Mouse (Mus musculus): ENCODE results near the gene Insl5. TPM values are rescaled to one million over a fixed set of nuclear protein-coding genes. Genes with fewer than 3 reads are reported as not detected.
A peak's percentile ranks its signal among the peaks of the same experiment; 100 is the strongest.

Gene Insl5
- total and polyA plus RNA-seq, 3 experiments, result not detected

DNA sequence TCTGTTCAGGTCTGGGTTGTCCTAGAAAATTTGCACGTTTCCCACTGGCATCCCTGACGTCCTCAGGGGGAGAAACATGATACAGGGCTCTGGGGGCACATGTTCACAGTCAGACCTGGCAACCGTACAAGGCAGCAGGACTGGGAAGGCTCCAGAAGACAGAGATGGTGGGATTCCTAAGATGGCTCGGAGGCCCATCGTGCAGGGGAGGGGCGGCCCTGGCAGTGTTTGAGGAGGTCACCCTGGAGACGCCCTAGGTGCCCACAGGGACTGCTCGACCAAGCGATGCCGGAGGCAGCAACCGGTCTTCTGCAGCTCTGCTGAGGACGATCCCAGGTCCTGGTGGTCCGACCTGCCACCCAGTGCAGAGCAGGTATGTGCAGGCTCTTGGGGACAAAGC, 48.2 kb downstream of the Insl5 start, which contains the start of gene Tctex1d1:
Gene Tctex1d1 (plus strand): TSS at position 167 of the 400 bp plus-strand sequence.
- Histone ChIP-seq H3K9ac (ENCODE audit: low read depth, low read length) (no peak within 1 kb of the TSS), H3K79me2 (replicated peaks; ENCODE audit: control insufficient read depth, insufficient read depth, low read length) (no peaks in the 10 kb centered on the region), H3K27ac (no peak within 1 kb of the TSS), H3K4me1 (ENCODE audit: control insufficient read depth, insufficient read depth, low read length) (no peaks in the 10 kb centered on the region), H3K36me3 (ENCODE audit: control insufficient read depth, insufficient read depth, low read length) (no peaks in the 10 kb centered on the region), H3K27me3 (ENCODE audit: control insufficient read depth, insufficient read depth, low read length) (0 out of 2 replicates have a peak, but pooled peaks cover 1% of the 10 kb centered on the region), H3K4me3 (no peak within 1 kb of the TSS)
- TF ChIP-seq CTCF (IDR thresholded peaks at IDR 0.05), result no peak
- no peak for TF ChIP-seq POLR2A (IDR thresholded peaks at IDR 0.05; ENCODE audit: insufficient read depth, low read depth, low read length)
- no peak for TF ChIP-seq EP300 (IDR thresholded peaks at IDR 0.05; ENCODE audit: insufficient read depth, low read depth, low read length)
- 3% methylated on average over 13 of the region's 13 CpGs for WGBS
- intact Hi-C loops (cut with DNase I), result no loop called here
- peak; percentile 3 to 23 for DNase-seq

DNA sequence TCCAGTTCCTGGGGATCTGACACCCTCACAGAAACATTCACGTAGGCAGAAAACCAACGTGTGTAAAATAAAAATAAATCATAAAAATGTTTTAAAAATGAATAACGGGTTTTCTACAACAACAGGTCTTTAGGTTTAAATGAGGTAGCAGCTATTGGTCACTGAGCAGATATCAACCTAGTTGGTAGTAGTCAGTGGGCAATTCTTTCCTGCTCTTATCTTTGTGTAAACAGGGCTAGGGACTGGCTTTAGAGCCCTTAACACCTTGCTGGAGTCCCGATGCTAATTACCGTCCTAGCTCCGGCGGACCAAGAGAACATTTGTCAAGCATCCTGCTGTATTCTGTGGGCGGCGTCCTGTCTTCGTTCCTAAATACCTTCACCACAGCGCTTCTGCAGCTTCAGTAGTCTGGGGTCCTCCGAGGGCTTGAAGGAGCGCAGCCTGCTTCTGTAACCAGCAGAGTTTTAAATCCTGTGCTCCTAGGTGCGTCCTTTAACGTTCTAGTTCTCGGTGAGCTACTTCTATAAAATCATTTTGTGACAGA, 48.8 kb downstream of the Insl5 start:
- DNase-seq, result no peak
- intact Hi-C loops (cut with DNase I), result no loop called here
- Histone ChIP-seq H3K79me2 (replicated peaks; ENCODE audit: control insufficient read depth, insufficient read depth, low read length) (no peaks in the 10 kb centered on the region), H3K4me3 (no peak overlapping the region), H3K27me3 (ENCODE audit: control insufficient read depth, insufficient read depth, low read length) (0 out of 2 replicates have a peak, but pooled peaks cover 1% of the 10 kb centered on the region), H3K9ac (ENCODE audit: low read depth, low read length) (no peak overlapping the region), H3K27ac (no peak overlapping the region), H3K4me1 (ENCODE audit: control insufficient read depth, insufficient read depth, low read length) (no peaks in the 10 kb centered on the region), H3K36me3 (ENCODE audit: control insufficient read depth, insufficient read depth, low read length) (no peaks in the 10 kb centered on the region)
- no peak for TF ChIP-seq EP300 (IDR thresholded peaks at IDR 0.05; ENCODE audit: insufficient read depth, low read depth, low read length)
- TF ChIP-seq CTCF (IDR thresholded peaks at IDR 0.05), result no peak
- TF ChIP-seq POLR2A (IDR thresholded peaks at IDR 0.05; ENCODE audit: insufficient read depth, low read depth, low read length), result no peak
- 18% methylated on average over 16 of the region's 16 CpGs for WGBS

DNA sequence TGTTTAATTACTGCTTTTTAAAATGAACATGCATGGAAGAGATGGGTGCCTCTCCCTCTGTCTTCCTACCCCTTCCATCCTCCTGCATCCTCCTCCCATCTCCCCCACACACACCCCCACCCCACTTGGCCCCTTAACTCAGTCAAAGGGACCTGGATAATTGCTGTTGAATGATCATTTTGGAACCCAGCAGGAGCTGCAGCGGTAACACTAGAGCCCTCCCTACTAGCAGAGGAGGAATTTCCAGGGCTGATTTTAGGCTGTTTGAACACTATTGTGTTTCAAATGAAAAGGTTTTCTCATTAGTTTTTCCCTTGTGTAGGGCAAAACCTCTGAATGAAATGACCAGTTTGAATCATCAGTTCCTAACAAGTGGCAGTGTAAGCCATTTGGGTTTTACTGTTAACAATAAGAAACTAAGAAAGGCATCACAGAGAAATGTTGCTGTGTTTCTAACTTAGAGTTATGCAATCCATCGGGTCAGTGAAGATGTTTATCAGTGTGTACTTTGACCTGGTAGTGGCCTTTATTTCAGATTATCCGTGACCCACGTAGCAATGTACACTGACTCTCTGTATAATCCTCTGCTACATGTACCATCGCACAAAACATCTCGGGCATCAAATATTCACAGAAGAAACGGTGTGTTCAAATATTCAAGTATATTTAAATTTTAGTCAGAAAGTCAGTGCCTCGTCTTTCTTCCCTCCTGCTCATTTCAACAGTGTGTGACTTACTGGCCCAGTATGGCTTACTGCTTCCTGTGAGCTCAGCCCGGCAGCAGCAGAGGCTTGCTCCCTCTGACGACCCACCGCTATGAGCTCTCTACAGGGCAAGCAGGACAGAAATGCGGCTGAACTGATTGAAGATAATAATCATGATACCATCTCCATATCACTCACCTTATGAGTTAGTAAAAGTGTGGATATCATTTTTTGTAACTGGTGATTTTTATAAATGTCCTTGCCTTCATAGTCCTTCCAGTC, 50.1 kb downstream of the Insl5 start:
- DNase-seq, result no peak
- no peak for TF ChIP-seq POLR2A (IDR thresholded peaks at IDR 0.05; ENCODE audit: insufficient read depth, low read depth, low read length)
- TF ChIP-seq EP300 (IDR thresholded peaks at IDR 0.05; ENCODE audit: insufficient read depth, low read depth, low read length), result no peak
- no peak for TF ChIP-seq CTCF (IDR thresholded peaks at IDR 0.05)
- Histone ChIP-seq H3K27ac (no peak overlapping the region), H3K36me3 (ENCODE audit: control insufficient read depth, insufficient read depth, low read length) (no peaks in the 10 kb centered on the region), H3K79me2 (replicated peaks; ENCODE audit: control insufficient read depth, insufficient read depth, low read length) (no peaks in the 10 kb centered on the region), H3K27me3 (ENCODE audit: control insufficient read depth, insufficient read depth, low read length) (0 out of 2 replicates have a peak, but pooled peaks cover 1% of the 10 kb centered on the region), H3K9ac (ENCODE audit: low read depth, low read length) (no peak overlapping the region), H3K4me1 (ENCODE audit: control insufficient read depth, insufficient read depth, low read length) (no peaks in the 10 kb centered on the region), H3K4me3 (no peak overlapping the region)
- 72% methylated on average over 12 of the region's 12 CpGs for WGBS
- intact Hi-C loops (cut with DNase I), result no loop called here

DNA sequence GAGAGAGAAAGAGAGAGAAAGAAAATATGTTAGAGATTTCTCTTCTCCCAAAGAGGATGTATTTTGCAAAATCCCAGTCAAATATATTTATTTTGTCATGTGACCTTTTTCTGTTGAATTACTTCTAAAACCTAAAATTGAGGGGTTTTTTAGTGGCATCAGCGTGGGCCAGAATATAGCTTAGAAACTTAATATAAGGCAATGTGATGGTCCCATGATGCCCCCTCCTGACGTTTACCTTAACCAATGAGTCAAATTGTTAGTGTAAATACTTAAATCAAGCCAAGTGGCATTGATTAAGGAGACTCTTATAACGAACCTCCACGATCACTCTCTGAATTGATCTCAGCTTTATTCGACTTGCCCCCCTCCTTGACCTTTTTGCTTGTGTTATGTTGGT, 52.5 kb downstream of the Insl5 start:
- Histone ChIP-seq H3K4me1 (ENCODE audit: control insufficient read depth, insufficient read depth, low read length) (no peaks in the 10 kb centered on the region), H3K27ac (no peak overlapping the region), H3K36me3 (ENCODE audit: control insufficient read depth, insufficient read depth, low read length) (no peaks in the 10 kb centered on the region), H3K9ac (ENCODE audit: low read depth, low read length) (no peak overlapping the region), H3K4me3 (no peak overlapping the region), H3K27me3 (ENCODE audit: control insufficient read depth, insufficient read depth, low read length) (0 out of 2 replicates have a peak, but pooled peaks cover 1% of the 10 kb centered on the region), H3K79me2 (replicated peaks; ENCODE audit: control insufficient read depth, insufficient read depth, low read length) (no peaks in the 10 kb centered on the region)
- WGBS, result 67% methylated on average over 5 of the region's 5 CpGs
- TF ChIP-seq POLR2A (IDR thresholded peaks at IDR 0.05; ENCODE audit: insufficient read depth, low read depth, low read length) (no peak), EP300 (IDR thresholded peaks at IDR 0.05; ENCODE audit: insufficient read depth, low read depth, low read length) (no peak)
- intact Hi-C loops (cut with DNase I), result no loop called here
- no peak for DNase-seq

DNA sequence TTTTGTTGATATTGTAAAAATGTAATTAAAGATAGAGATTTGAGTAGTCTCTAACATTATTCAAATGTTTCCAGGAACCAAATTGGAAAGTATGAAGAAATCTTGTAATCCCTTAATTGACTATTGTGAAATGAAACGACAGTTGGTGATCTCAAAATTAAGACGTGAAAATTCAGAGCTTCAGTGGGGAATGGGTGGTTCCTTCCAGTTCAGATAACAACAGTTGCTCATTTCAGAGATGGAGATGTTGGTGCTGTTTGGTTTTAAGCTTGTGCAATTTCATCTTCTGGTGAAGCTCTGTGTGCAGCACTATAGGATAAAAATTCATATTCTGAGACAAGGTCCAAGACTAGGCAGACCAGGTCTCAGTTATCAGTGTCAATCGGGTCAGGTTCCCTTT, 54.6 kb downstream of the Insl5 start:
- Histone ChIP-seq H3K79me2 (replicated peaks; ENCODE audit: control insufficient read depth, insufficient read depth, low read length) (no peaks in the 10 kb centered on the region), H3K27me3 (ENCODE audit: control insufficient read depth, insufficient read depth, low read length) (0 out of 2 replicates have a peak, but pooled peaks cover 1% of the 10 kb centered on the region), H3K4me3 (no peak overlapping the region), H3K4me1 (ENCODE audit: control insufficient read depth, insufficient read depth, low read length) (no peaks in the 10 kb centered on the region), H3K9ac (ENCODE audit: low read depth, low read length) (no peak overlapping the region), H3K27ac (no peak overlapping the region), H3K36me3 (ENCODE audit: control insufficient read depth, insufficient read depth, low read length) (no peaks in the 10 kb centered on the region)
- intact Hi-C loops (cut with DNase I), result no loop called here
- WGBS, result 55% methylated on average over 3 of the region's 3 CpGs
- no peak for DNase-seq
- no peak for TF ChIP-seq CTCF (IDR thresholded peaks at IDR 0.05)
- TF ChIP-seq POLR2A (IDR thresholded peaks at IDR 0.05; ENCODE audit: insufficient read depth, low read depth, low read length), result no peak
- no peak for TF ChIP-seq EP300 (IDR thresholded peaks at IDR 0.05; ENCODE audit: insufficient read depth, low read depth, low read length)

DNA sequence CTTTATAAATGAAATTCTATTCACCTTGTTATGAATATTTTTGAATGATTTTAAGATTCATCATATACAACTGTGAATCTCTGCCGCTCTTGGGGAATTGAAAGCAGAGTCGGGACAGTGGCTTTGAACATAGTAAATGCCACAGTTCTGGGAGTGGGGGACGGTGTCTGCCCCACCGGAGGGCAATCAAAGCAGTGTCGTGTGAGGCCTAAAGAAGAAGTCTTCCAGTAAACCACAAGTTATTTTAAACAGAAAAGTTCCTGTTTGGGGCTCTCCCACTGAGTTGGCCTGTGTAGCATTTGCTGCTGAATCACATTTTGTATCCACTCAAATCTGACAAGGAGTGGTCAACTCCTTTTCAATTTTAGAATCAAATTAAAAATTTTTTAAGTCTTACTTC, 55.5 kb downstream of the Insl5 start:
- Histone ChIP-seq H3K27ac (no peak overlapping the region), H3K79me2 (replicated peaks; ENCODE audit: control insufficient read depth, insufficient read depth, low read length) (no peaks in the 10 kb centered on the region), H3K4me3 (no peak overlapping the region), H3K4me1 (ENCODE audit: control insufficient read depth, insufficient read depth, low read length) (no peaks in the 10 kb centered on the region), H3K27me3 (ENCODE audit: control insufficient read depth, insufficient read depth, low read length) (no peaks in the 10 kb centered on the region), H3K9ac (ENCODE audit: low read depth, low read length) (no peak overlapping the region), H3K36me3 (ENCODE audit: control insufficient read depth, insufficient read depth, low read length) (no peaks in the 10 kb centered on the region)
- TF ChIP-seq EP300 (IDR thresholded peaks at IDR 0.05; ENCODE audit: insufficient read depth, low read depth, low read length), result no peak
- no peak for TF ChIP-seq CTCF (IDR thresholded peaks at IDR 0.05)
- TF ChIP-seq POLR2A (IDR thresholded peaks at IDR 0.05; ENCODE audit: insufficient read depth, low read depth, low read length), result no peak
- WGBS, result 77% methylated on average over 5 of the region's 5 CpGs
- intact Hi-C loops (cut with DNase I), result no loop called here
- DNase-seq, result no peak

Data from heart, adult 2 months (tissue).